Mouse (Mus musculus) cerebellum, adult 11-12 months (tissue): Measurements from ENCODE around the gene Bcl2.

ENCODE experiments used
- DNase-seq: peaks from one replicate; pipeline ENCODE4 v3.0.0; 2022

The Bcl2 gene

DNA sequence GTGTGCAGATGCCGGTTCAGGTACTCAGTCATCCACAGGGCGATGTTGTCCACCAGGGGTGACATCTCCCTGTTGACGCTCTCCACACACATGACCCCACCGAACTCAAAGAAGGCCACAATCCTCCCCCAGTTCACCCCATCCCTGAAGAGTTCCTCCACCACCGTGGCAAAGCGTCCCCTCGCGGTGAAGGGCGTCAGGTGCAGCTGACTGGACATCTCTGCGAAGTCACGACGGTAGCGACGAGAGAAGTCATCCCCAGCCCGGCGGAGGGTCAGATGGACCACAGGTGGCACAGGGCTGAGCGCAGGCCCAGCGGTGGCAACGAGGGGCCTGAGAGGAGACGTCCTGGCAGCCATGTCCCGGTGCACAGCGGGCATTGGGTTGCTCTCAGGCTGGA, 1.7 kb downstream of the Bcl2 start:
- peak; percentile 63 for DNase-seq

DNA sequence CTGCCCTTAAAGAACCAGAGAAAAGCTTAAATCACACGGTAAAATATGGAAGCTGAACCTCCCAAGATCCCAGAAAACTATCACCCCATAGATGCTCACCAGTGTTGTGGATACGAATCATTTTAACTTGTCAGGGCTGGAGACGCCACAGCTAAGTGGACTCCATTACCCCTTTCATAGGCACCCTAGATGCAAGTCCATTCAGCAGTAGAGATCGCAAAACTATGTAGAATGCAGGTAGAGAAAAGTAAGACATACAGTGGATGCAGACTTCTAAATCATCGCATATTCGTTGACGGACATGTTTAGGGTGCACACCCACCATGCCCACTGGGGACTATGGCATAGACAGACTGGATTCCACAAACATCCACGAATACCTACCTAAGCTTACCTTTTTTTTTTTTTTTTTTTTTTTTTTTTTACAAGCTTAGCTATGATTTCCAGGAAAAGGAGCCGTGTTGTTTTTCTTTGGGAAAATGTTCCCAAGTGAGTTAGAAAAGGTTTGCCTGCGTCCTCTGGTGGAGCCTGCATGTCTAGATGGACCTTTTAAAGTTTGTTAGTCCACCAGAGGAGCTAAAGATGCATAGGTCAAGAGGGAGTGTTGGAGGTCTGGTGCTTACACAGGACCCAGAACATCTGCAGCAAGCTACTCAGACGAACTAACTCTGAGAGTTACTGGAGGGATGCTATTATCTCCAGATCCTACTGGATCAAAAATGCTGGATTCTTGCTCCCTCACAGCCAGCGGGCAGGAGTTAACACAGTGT, 2.5 kb downstream of the Bcl2 start:
- DNase-seq: no peak

DNA sequence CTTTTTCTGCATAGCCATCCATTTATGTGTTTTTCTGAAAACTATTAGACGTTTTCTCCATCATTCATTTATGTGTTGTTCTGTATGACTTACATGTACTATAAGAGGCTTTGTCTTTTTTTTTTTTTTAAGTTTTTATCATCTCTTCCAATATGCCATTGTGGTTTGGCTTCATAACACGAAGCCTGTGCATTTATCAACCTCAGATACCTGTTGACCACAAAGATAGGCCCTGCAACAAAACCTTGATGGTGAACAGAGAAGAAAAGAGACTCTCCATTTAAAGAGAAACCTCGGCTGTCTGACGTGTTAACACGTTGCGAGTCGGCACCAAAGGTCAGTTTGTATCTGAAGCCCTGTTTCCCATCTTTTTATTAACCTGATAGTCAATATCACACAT, 3.9 kb downstream of the Bcl2 start:
- no peak for DNase-seq

- DNase-seq: no peak
These were observed 6.8 kb downstream of the Bcl2 start for GRCm38 (mm10) chr1:106707036-106707880.

- DNase-seq: no peak
These were observed 10.9 kb downstream of the Bcl2 start for GRCm38 (mm10) chr1:106703183-106703582.

- DNase-seq: no peak
These were observed 11.5 kb downstream of the Bcl2 start for GRCm38 (mm10) chr1:106702471-106703175.

GRCm38 (mm10) chr1:106700520-106701114, 13.5 kb downstream of the Bcl2 start:
- no peak for DNase-seq

GRCm38 (mm10) chr1:106696472-106696871, 17.6 kb downstream of the Bcl2 start:
- DNase-seq: no peak

DNA sequence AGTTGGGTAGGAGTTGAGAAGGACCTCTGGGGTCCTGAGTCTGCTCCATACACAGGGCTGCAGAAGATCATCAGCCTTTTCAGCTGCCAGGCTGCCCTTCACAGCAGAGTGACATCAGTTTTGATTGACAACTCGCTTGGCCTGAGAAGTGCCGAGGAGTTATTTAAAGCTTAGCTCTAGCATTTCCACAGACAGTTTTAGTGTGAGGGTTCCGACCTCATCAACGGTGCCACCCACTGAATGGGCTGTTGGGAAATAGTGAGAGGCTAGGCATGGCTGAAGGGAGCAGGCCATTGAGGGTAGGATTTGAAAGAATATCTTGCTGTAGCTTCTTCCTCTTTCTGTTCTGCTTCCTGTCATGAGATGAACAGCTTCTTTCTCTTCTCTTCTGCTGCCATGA, 18.4 kb downstream of the Bcl2 start:
- DNase-seq: no peak

- no peak for DNase-seq
These were observed 19.8 kb downstream of the Bcl2 start for GRCm38 (mm10) chr1:106694316-106694715.

DNA sequence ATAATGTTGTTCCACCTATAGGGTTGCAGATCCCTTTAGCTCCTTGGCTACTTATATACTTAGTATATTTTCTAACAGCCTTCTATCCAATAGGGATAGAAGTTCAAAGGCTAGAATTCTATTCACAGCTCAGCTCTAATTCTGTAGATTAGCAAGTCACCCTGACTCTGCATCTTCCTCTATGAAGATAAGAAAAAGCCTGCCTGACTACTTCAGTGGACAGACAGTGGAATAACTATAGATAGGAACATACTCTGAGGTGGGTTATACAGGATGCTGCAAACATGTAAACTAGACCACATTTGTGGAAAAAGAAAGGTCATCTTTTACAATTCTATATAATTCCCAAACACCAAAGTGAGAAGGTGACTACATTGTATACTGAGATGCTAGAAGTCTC, 21.5 kb downstream of the Bcl2 start:
- no peak for DNase-seq

DNA sequence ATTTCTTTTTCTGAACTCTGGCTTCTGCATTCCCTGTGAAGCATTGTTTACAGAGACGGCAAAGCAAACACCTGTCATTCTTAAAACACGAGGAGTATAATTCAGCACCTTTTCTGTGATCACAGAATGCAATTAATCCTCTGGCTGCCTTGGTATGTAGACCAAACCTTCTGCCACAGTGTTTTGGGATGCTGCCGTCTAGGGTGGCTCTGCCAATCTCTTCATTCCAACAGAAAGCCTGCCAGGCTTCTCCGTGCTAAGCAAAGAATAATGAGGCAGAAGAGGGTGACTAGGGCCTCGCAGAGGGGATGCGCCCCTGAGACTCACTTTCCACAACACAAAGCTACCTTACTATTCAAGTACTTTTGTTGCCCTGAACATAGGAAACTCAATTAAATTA, 23.2 kb downstream of the Bcl2 start:
- no peak for DNase-seq

- DNase-seq: no peak
These were observed 25.9 kb downstream of the Bcl2 start for GRCm38 (mm10) chr1:106688161-106688516.

DNA sequence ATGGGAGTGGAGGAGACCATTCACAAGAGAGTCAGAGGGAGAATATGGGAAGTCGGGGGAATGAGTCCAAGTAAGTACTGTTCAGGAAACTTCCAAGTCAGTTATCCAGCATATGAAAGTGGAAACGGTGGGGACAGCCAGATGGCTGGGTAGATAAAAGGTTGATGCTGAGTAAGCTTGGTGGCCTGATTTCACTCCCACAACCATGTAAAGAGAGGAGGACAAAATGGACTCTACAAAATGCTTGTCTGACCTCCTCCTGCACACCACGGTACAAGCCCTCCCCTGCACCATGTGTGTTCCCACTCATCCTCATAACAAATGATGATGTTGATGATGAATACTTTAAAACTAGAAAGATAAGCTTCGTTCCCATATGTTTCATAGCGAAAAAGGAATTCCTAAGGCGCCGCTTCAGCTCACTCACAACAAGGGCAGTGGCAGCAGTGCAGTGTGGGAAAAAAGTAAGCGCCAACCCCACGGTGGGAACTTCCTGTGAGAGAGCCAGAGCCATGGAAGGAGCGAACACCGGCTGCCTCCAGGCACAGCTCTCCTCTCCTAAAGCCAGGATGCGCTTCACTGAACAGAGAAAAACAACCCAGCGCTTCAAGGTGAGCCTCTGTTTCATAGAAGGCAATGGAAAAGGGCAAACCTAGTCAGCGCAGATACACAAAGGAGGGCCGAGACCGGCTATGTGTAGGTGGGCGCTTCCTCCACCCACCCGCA, 26.5 kb downstream of the Bcl2 start:
- no peak for DNase-seq

- no peak for DNase-seq
These were observed 28.4 kb downstream of the Bcl2 start for GRCm38 (mm10) chr1:106685702-106686101.

GRCm38 (mm10) chr1:106684546-106684945, 29.5 kb downstream of the Bcl2 start:
- DNase-seq: no peak

- DNase-seq: no peak
These were observed 31.2 kb downstream of the Bcl2 start for GRCm38 (mm10) chr1:106682829-106683228.

DNA sequence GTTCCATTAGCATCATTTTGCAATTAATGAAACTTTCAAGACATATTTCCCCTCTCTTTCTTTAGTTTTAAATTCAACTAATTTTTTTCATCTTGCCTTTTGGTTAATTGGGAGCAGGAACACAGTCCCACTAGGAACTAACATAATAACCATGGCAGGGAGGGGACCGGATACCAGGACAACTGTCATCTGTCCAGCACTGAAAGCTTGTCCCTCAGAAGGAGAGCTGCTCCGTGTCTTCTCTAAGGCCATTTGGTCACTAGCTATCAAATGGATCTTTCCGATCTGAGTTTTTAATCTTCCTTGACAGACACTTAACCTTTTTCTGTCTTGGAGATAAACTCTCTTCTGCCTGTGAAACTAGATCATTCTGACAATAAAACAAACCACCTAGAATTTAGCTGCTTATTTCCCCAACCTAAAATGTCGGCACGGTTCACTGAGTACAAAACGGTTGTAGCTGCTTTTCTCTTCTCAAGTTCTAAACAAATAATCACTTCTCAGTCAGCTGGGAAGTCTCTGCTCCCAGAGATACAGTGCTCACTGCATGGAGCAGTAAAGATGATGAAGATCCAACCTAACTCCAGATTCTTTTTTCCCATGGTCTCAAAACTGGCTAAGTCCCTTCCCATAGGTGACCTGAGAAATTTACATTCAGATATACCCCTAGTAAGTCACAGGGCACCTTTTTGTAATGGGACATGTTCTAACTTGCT, 34.1 kb downstream of the Bcl2 start:
- DNase-seq: no peak

DNA sequence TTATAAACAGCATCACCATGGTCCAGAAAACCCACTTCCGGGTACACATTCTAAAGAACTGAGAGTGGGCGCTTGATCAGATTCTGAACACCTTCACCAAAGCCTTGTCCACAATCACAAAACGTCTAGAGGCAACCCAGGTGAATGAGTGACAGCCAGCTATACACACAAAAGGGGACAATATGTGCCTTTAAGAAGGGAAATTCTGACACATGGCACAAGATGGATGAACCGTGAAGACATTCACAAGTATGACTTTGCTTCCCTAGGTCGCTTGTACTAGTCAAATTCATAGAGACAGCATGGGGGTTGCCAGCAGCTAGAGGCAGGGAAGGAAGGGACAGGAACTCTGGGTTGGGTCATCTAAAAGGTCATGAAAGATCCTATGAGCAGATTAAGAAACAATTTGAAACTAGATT, 36.0 kb downstream of the Bcl2 start:
- DNase-seq: no peak

- no peak for DNase-seq
These were observed 47.7 kb downstream of the Bcl2 start for GRCm38 (mm10) chr1:106666140-106667088.

GRCm38 (mm10) chr1:106664978-106665377, 49.1 kb downstream of the Bcl2 start:
- DNase-seq: no peak
